Mouse (Mus musculus) liver, embryonic 13.5 days (tissue): ENCODE data around the gene Csf1. TPM values are rescaled to one million over a fixed set of nuclear protein-coding genes. Genes with fewer than 3 reads are reported as not detected.

Source experiments
- ATAC-seq: fragments of 200-750 bp; cut with Nextera tagmentation; 2 replicates; pipeline ENCODE4 v1.8.0; 2017; ENCODE audit warnings: low read depth, mild to moderate bottlenecking, moderate number of reproducible peaks, moderate library complexity
- DNase-seq: peaks from one replicate; pipeline ENCODE4 v3.0.0; 2022
- H3K27ac ChIP-seq: fragments of 300-500 bp; sonication (generic); 2 replicates; pipeline ENCODE4 v1.5.1; 2015; ENCODE audit warnings: moderate library complexity, mild to moderate bottlenecking, inconsistent platforms
- H3K27me3 ChIP-seq: fragments of 300-500 bp; sonication (generic); 2 replicates; pipeline ENCODE4 v1.6.1; 2015; ENCODE audit warnings: mild to moderate bottlenecking, inconsistent platforms
- H3K36me3 ChIP-seq: fragments of 300-500 bp; sonication (generic); 2 replicates; pipeline ENCODE4 v1.6.1; 2015; ENCODE audit warnings: mild to moderate bottlenecking, inconsistent platforms
- H3K4me1 ChIP-seq: fragments of 300-500 bp; sonication (generic); replicated peaks from 2 replicates; pipeline ENCODE4 v1.6.1; 2015; ENCODE audit warnings: inconsistent platforms
- H3K4me2 ChIP-seq: fragments of 300-500 bp; sonication (generic); 2 replicates; pipeline ENCODE4 v1.6.1; 2015; ENCODE audit warnings: inconsistent platforms, mild to moderate bottlenecking, moderate library complexity
- H3K4me3 ChIP-seq: fragments of 300-500 bp; sonication (generic); replicated peaks from 2 replicates; pipeline ENCODE4 v1.5.1; 2015; ENCODE audit warnings: mild to moderate bottlenecking, inconsistent platforms
- H3K9ac ChIP-seq: fragments of 300-500 bp; sonication (generic); 2 replicates; pipeline ENCODE4 v1.6.1; 2015; ENCODE audit warnings: mild to moderate bottlenecking, inconsistent platforms
- H3K9me3 ChIP-seq: fragments of 300-500 bp; sonication (generic); replicated peaks from 2 replicates; pipeline ENCODE4 v1.6.1; 2016; ENCODE audit warnings: inconsistent platforms
- WGBS: fragments of 180-500 bp; shearing (Covaris S2); methylation state at CpG from one replicate; pipeline ENCODE4 v1.1.7; 2015; ENCODE audit not compliant: insufficient replicate concordance; 5-methylcytosine and 5-hydroxymethylcytosine counted together
- polyA plus RNA-seq: library from polyadenylated mRNA; unstranded; fragments of >200 nt; fragmentation: Nextera tagmentation; extraction: Ambion mirVana; gene quantifications from 2 replicates; pipeline ENCODE4 v1.2.1, GENCODE M21; 2015

Gene Csf1
- polyA plus RNA-seq, 1 experiment from 2014 or later, result 4.6 TPM

GRCm38 (mm10) chr3:107758638-107759037 is 1.6 kb downstream of the Csf1 start:
- peak overlapping the region; percentile 71; the same call in 1 of the 2 replicates for H3K9ac ChIP-seq
- WGBS, result 12% methylated on average over 3 of the region's 3 CpGs
- ATAC-seq, result no peak

GRCm38 (mm10) chr3:107758176-107758575 is 2.1 kb downstream of the Csf1 start:
- H3K9ac ChIP-seq, result no peak overlapping the region
- H3K27me3 ChIP-seq, result peaks cover 51% of the 10 kb centered on the region
- peak overlapping the region; percentile 66 for H3K4me3 ChIP-seq
- no peak overlapping the region for H3K27ac ChIP-seq
- H3K4me2 ChIP-seq, result peak overlapping the region; percentile 74
- 44% methylated on average over 2 of the region's 2 CpGs for WGBS
- no peak for DNase-seq
- H3K36me3 ChIP-seq, result peaks cover 12% of the 10 kb centered on the region
- H3K9me3 ChIP-seq, result no peaks in the 10 kb centered on the region
- no peak for ATAC-seq
- peaks cover 7% of the 10 kb centered on the region; the same call in 1 of the 2 replicates for H3K4me1 ChIP-seq

More at GRCm38 (mm10) chr3:107758638-107759037, 1.6 kb downstream of the Csf1 start:
- Histone ChIP-seq H3K9me3 (no peaks in the 10 kb centered on the region), H3K36me3 (peaks cover 8% of the 10 kb centered on the region), H3K27ac (no peak overlapping the region), H3K27me3 (peaks cover 55% of the 10 kb centered on the region), H3K4me3 (peak overlapping the region; percentile 66), H3K4me2 (peak overlapping the region; percentile 74), H3K4me1 (peaks cover 7% of the 10 kb centered on the region; the same call in 1 of the 2 replicates)
- no peak for DNase-seq

GRCm38 (mm10) chr3:107757365-107758129 is 2.7 kb downstream of the Csf1 start:
- H3K4me1 ChIP-seq, result peaks cover 7% of the 10 kb centered on the region; the same call in 1 of the 2 replicates
- 61% methylated on average over 5 of the region's 5 CpGs for whole genome bisulfite sequencing
- DNase-seq (no peak), ATAC-seq (no peak)
- no peak overlapping the region for H3K27ac ChIP-seq
- H3K36me3 ChIP-seq, result peaks cover 12% of the 10 kb centered on the region
- peaks cover 49% of the 10 kb centered on the region for H3K27me3 ChIP-seq
- peak overlapping the region; percentile 74 for H3K4me2 ChIP-seq
- no peaks in the 10 kb centered on the region for H3K9me3 ChIP-seq
- H3K4me3 ChIP-seq, result no peak overlapping the region
- no peak overlapping the region for H3K9ac ChIP-seq

- DNase-seq (no peak), ATAC-seq (no peak)
- Histone ChIP-seq H3K4me1 (peaks cover 7% of the 10 kb centered on the region; the same call in 1 of the 2 replicates), H3K4me2 (no peak overlapping the region), H3K4me3 (no peak overlapping the region), H3K9me3 (no peaks in the 10 kb centered on the region), H3K27me3 (peaks cover 42% of the 10 kb centered on the region), H3K9ac (no peak overlapping the region), H3K36me3 (peaks cover 19% of the 10 kb centered on the region), H3K27ac (no peak overlapping the region)
- 54% methylated on average over 2 of the region's 2 CpGs for WGBS
Observed at GRCm38 (mm10) chr3:107756481-107756866, 3.8 kb downstream of the Csf1 start.

- Histone ChIP-seq H3K27me3 (peaks cover 36% of the 10 kb centered on the region), H3K27ac (no peak overlapping the region)
- 55% methylated on average over 5 of the region's 5 CpGs for whole genome bisulfite sequencing
Observed at GRCm38 (mm10) chr3:107755702-107756480, 4.4 kb downstream of the Csf1 start.

GRCm38 (mm10) chr3:107754632-107755031 is 5.6 kb downstream of the Csf1 start:
- 35% methylated on average over 3 of the region's 3 CpGs for WGBS
- ATAC-seq (no peak), DNase-seq (peak; percentile 24)
- Histone ChIP-seq H3K27ac (no peak overlapping the region), H3K9ac (no peak overlapping the region), H3K4me2 (no peak overlapping the region), H3K9me3 (no peaks in the 10 kb centered on the region), H3K4me3 (no peak overlapping the region), H3K27me3 (peaks cover 24% of the 10 kb centered on the region), H3K36me3 (peaks cover 30% of the 10 kb centered on the region), H3K4me1 (peaks cover 11% of the 10 kb centered on the region; the same call in 1 of the 2 replicates)

More at GRCm38 (mm10) chr3:107755702-107756480, 4.4 kb downstream of the Csf1 start:
- Histone ChIP-seq H3K4me3 (no peak overlapping the region), H3K9ac (no peak overlapping the region), H3K36me3 (peaks cover 21% of the 10 kb centered on the region), H3K4me1 (peaks cover 7% of the 10 kb centered on the region; the same call in 1 of the 2 replicates), H3K4me2 (no peak overlapping the region), H3K9me3 (no peaks in the 10 kb centered on the region)
- ATAC-seq (no peak), DNase-seq (no peak)

- Histone ChIP-seq H3K36me3 (peaks cover 33% of the 10 kb centered on the region), H3K4me3 (no peak overlapping the region), H3K27me3 (no peaks in the 10 kb centered on the region), H3K4me1 (peaks cover 3% of the 10 kb centered on the region; the same call in 1 of the 2 replicates), H3K9me3 (no peaks in the 10 kb centered on the region), H3K4me2 (no peak overlapping the region), H3K27ac (no peak overlapping the region), H3K9ac (no peak overlapping the region)
- ATAC-seq, result no peak
- no peak for DNase-seq
- 63% methylated on average over 3 of the region's 3 CpGs for WGBS
Observed at GRCm38 (mm10) chr3:107751607-107752006, 8.7 kb downstream of the Csf1 start.

GRCm38 (mm10) chr3:107750775-107751540 is 9.3 kb downstream of the Csf1 start:
- no peak for ATAC-seq
- Histone ChIP-seq H3K4me1 (0 out of 2 replicates have a peak, but pooled peaks cover 3% of the 10 kb centered on the region), H3K4me3 (no peak overlapping the region), H3K27me3 (no peaks in the 10 kb centered on the region), H3K9ac (no peak overlapping the region), H3K36me3 (peaks cover 35% of the 10 kb centered on the region), H3K27ac (no peak overlapping the region), H3K9me3 (no peaks in the 10 kb centered on the region), H3K4me2 (no peak overlapping the region)
- 48% methylated on average over 9 of the region's 9 CpGs for WGBS
- no peak for DNase-seq

GRCm38 (mm10) chr3:107749446-107749845 is 10.8 kb downstream of the Csf1 start:
- H3K4me3 ChIP-seq, result no peak overlapping the region
- H3K36me3 ChIP-seq, result peaks cover 32% of the 10 kb centered on the region
- no peak for ATAC-seq
- no peak for DNase-seq
- H3K4me2 ChIP-seq, result no peak overlapping the region
- no peaks in the 10 kb centered on the region for H3K27me3 ChIP-seq
- 75% methylated on average over 4 of the region's 4 CpGs for WGBS
- no peaks in the 10 kb centered on the region for H3K9me3 ChIP-seq
- H3K9ac ChIP-seq, result no peak overlapping the region
- H3K4me1 ChIP-seq, result peaks cover 6% of the 10 kb centered on the region; the same call in 1 of the 2 replicates
- H3K27ac ChIP-seq, result no peak overlapping the region

- Histone ChIP-seq H3K9me3 (no peaks in the 10 kb centered on the region), H3K27me3 (no peaks in the 10 kb centered on the region), H3K27ac (no peak overlapping the region), H3K36me3 (peaks cover 27% of the 10 kb centered on the region), H3K4me2 (no peak overlapping the region), H3K4me3 (no peak overlapping the region), H3K9ac (no peak overlapping the region), H3K4me1 (peaks cover 17% of the 10 kb centered on the region)
- DNase-seq (no peak), ATAC-seq (no peak)
- WGBS, result 63% methylated on average over 14 of the region's 14 CpGs
Observed at GRCm38 (mm10) chr3:107748260-107748955, 11.9 kb downstream of the Csf1 start.
